Mouse (Mus musculus) erythroblast, embryonic 14.5 days (primary cell): ENCODE measurements around the gene Dennd4c.

Source experiments
- GATA1 ChIP-seq: IDR thresholded peaks from 2 replicates; pipeline ENCODE4 v1.6.1; 2012; ENCODE audit warnings: low read length, inconsistent platforms, mixed read lengths
- TAL1 ChIP-seq: IDR thresholded peaks from 3 replicates; pipeline ENCODE4 v1.6.1; 2012; ENCODE audit warnings: low read length, inconsistent platforms, mixed read lengths

DNA sequence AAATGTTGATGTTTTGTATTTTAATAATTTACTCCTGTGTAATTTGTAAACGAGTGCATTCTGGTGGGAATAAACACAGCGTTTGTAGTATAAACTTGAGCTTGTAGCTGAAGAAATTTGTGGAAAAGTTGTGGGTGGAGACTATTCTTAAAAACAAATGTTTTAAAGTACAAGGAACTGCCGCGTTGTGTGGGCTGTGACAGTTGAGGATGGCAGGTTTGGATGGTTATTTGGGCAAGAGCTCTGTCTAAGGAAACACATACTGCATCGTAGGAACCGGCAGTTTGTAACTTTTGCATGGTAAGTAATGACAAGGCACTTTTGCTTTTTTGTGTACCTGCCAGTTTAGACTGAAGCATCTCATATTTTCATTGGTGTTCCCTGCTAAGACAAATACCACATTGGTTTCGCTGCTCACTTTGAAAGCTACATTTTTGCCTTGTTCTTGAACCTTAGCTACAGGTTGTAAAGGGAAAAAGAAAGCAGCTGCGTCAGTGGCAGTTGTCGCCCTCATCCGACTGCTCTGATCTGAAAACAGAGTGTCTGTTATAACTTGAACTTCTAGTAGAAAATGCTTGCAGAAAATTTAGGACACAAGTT is 2.1 kb downstream of the Dennd4c start:
- no peak for TF ChIP-seq TAL1
- TF ChIP-seq GATA1 = no peak
